Mouse (Mus musculus) heart, adult 2 months (tissue): ENCODE results near the gene Pcbp4.

ENCODE experiments used
- CTCF ChIP-seq: fragments of 200-600 bp; IDR thresholded peaks from 2 replicates; pipeline ENCODE4 v1.8.1; 2022; ENCODE audit warnings: antibody characterized with exemption, mild to moderate bottlenecking, moderate library complexity
- POLR2A ChIP-seq: fragments of 200-500 bp; IDR thresholded peaks from 2 replicates; pipeline ENCODE4 v1.6.1; 2011; ENCODE audit warnings: mild to moderate bottlenecking, low read depth, low read length, control low read depth; ENCODE audit not compliant: insufficient read depth

DNA sequence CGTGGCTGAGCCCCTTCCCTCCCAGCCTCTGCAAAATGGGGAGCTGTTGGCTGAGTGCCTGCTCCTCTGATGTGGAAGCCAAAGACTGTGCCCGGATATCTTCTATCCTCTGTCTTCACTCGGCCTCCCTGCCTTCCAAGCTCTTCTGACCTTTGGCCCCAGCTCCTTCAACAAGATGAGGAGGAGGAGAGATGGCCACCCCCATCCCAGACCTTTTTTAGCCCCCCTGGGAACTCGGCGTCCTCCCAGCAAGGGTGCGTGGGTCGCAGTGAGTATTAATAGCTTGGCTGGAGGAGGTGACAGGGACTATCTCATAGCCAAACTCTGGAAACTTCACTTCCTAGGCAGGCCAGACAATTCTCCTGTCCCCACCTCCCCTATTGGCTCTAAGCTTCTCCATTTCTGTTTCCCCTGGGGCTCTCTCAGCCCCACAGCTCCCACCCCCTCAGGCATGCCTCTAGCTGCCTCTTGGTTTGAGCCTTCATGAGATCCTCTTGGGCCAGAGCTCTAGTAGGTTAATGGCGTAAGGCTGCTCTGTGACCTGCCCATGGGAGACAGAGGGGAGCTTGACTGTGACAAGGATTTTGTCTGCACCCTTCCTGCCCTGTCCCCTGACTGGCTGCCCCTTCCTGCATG is 46.5 kb upstream of the Pcbp4 start:
- TF ChIP-seq CTCF (no peak), POLR2A (peak; percentile 68)
